Mouse (Mus musculus) layer of hippocampus, adult 2 months (tissue): ENCODE data around the gene Golt1b. TPM values are rescaled to one million over a fixed set of nuclear protein-coding genes. Genes with fewer than 3 reads are reported as not detected.
"Not testable (repeated sequence)": the region's sequence is repeated elsewhere in the genome, so short reads cannot be mapped to it uniquely, and the experiment has no call there.

Source experiments
- DNase-seq, 2 experiments: peaks; one replicate each; pipeline ENCODE4 v3.0.0; 2022; ENCODE audit warnings: low spot score in 2 of 2
- H3K27ac ChIP-seq: fragments of 200-600 bp; 2 replicates; pipeline ENCODE4 v1.8.1; 2022
- H3K4me3 ChIP-seq: fragments of 200-600 bp; 2 replicates; pipeline ENCODE4 v1.8.1; 2022; ENCODE audit warnings: mild to moderate bottlenecking
- CTCF ChIP-seq: fragments of 200-600 bp; conservative IDR thresholded peaks from 2 replicates; pipeline ENCODE4 v1.8.1; 2022; ENCODE audit warnings: antibody characterized with exemption, mild to moderate bottlenecking, moderate library complexity
- long read RNA-seq, 2 experiments: library from polyadenylated mRNA; stranded (forward); transcript quantifications; one replicate each; pipeline ENCODE4 v2.0.0; 2021; ENCODE audit warnings: borderline mapping rate in 2 of 2
- total RNA-seq, 2 experiments: library from RNA; stranded (reverse); gene quantifications; 2 replicates each; pipeline ENCODE4 v1.2.3; 2021

Gene Golt1b
- total RNA-seq = 10 to 100 TPM; 28.6 TPM
- long read RNA-seq, experiment 1, transcript Golt1b-201 (5 exons, 2,818 nt) = major isoform, 20 of 24 reads
- long read RNA-seq, experiment 1, partial matches to known transcripts = 2 of 24 reads
- long read RNA-seq, experiment 1, other reads (novel, unspliced or antisense) = 2 of 24 reads
- long read RNA-seq, experiment 2, transcript Golt1b-201 (5 exons, 2,818 nt) = major isoform, 13 of 19 reads
- long read RNA-seq, experiment 2, partial matches to known transcripts = 1 of 19 reads
- long read RNA-seq, experiment 2, other reads (novel, unspliced or antisense) = 4 of 19 reads

GRCm38 (mm10) chr6:142387011-142387754 is at the start of gene Golt1b, which contains the start of gene Recql:
Golt1b (plus strand) TSS chr6:142387221.
Recql (minus strand) TSS chr6:142387087.
- Histone ChIP-seq H3K4me3 (peak within 1 kb of the TSS; percentile 80), H3K27ac (peak within 1 kb of the TSS; percentile 87)
- DNase-seq = peak; percentile 98 to 99
- TF ChIP-seq CTCF = no peak

- Histone ChIP-seq H3K27ac (no peak overlapping the region), H3K4me3 (no peak overlapping the region)
- no peak for TF ChIP-seq CTCF
- no peak for DNase-seq
Observed at GRCm38 (mm10) chr6:142338961-142339360, 48.1 kb upstream of the Golt1b start.

GRCm38 (mm10) chr6:142339576-142339975 is 47.4 kb upstream of the Golt1b start:
- no peak for TF ChIP-seq CTCF
- Histone ChIP-seq H3K27ac (no peak overlapping the region), H3K4me3 (no peak overlapping the region)
- no peak for DNase-seq

GRCm38 (mm10) chr6:142343561-142343960 is 43.5 kb upstream of the Golt1b start:
- no peak overlapping the region for H3K27ac ChIP-seq
- peak; percentile 18 to 50 for DNase-seq
- peak; percentile 88 for TF ChIP-seq CTCF
- no peak overlapping the region for H3K4me3 ChIP-seq

GRCm38 (mm10) chr6:142345440-142346038 is 41.5 kb upstream of the Golt1b start, which contains the start of gene Pyroxd1:
Pyroxd1 (plus strand) TSS chr6:142345654.
- no peak for TF ChIP-seq CTCF
- H3K4me3 ChIP-seq = peak within 1 kb of the TSS; percentile 75
- DNase-seq = peak; percentile 84 to 86

GRCm38 (mm10) chr6:142346181-142347110 is 40.6 kb upstream of the Golt1b start:
- H3K4me3 ChIP-seq = peak overlapping the region; percentile 75
- H3K27ac ChIP-seq = peak overlapping the region; percentile 96
- no peak for TF ChIP-seq CTCF
- DNase-seq = no peak

More at GRCm38 (mm10) chr6:142345440-142346038, 41.5 kb upstream of the Golt1b start, which contains the start of gene Pyroxd1:
- H3K27ac ChIP-seq = peak within 1 kb of the TSS; percentile 96

- no peak overlapping the region for H3K4me3 ChIP-seq
- no peak overlapping the region for H3K27ac ChIP-seq
- no peak for TF ChIP-seq CTCF
- no peak for DNase-seq
Observed at GRCm38 (mm10) chr6:142347431-142348385, 39.3 kb upstream of the Golt1b start.

- not testable (repeated sequence) for DNase-seq, H3K4me3 ChIP-seq, H3K27ac ChIP-seq
Observed at GRCm38 (mm10) chr6:142352099-142352498, 34.9 kb upstream of the Golt1b start.

GRCm38 (mm10) chr6:142357106-142357505 is 29.9 kb upstream of the Golt1b start:
- TF ChIP-seq CTCF = no peak
- no peak overlapping the region for H3K4me3 ChIP-seq
- no peak for DNase-seq
- H3K27ac ChIP-seq = no peak overlapping the region

GRCm38 (mm10) chr6:142362036-142362435 is 25.0 kb upstream of the Golt1b start:
- no peak for TF ChIP-seq CTCF
- no peak for DNase-seq
- Histone ChIP-seq H3K27ac (no peak overlapping the region), H3K4me3 (no peak overlapping the region)

- peak in 1 of 2 experiments; percentile 29 for DNase-seq
- Histone ChIP-seq H3K27ac (no peak overlapping the region), H3K4me3 (no peak overlapping the region)
- TF ChIP-seq CTCF = peak; percentile 63
Observed at GRCm38 (mm10) chr6:142363019-142363576, 23.9 kb upstream of the Golt1b start.
